Mouse (Mus musculus): ENCODE data around the gene Fam76a. TPM values are rescaled to one million over a fixed set of nuclear protein-coding genes. Genes with fewer than 3 reads are reported as not detected.
A peak's percentile ranks its signal among the peaks of the same experiment; 100 is the strongest.

Gene Fam76a
- polyA plus RNA-seq (2012; ENCODE audit: insufficient read depth, insufficient read length, low replicate concordance, missing spikeins) = not detected in 2 replicates

DNA sequence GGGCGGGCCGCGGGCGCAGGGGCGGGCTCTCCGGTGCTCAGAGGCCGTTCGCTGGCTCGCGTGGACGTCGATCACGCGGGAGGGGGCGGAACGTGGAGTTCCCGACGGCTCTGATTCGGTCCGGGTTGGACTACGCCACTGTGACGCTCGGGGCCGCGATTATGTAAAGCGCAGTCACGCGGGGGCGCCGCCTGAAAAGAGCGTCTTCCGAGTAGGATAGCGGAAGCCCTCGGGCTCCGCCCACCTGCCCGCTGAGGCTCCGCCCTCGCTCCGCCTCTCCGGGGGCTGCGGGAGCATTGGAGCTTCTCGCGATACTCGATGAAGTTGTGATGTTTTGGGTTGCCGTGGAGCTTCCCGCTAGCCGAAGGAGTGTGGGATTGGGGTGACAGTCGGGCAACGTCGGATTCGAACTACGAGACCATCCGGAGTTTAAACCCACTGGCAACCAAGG lies at the start of gene Fam76a:
Gene Fam76a, minus strand, starts transcription at position 1 of the 451 bp plus-strand sequence.
- Histone ChIP-seq H3K27ac (ENCODE audit: insufficient read depth, low read depth, low read length) (peak within 1 kb of the TSS; percentile 91), H3K4me3 (ENCODE audit: insufficient read depth, low read depth, low read length) (peak within 1 kb of the TSS; percentile 89), H3K4me1 (ENCODE audit: control insufficient read depth, insufficient read depth, low read length) (peaks cover 2% of the 10 kb centered on the region; the same call in 1 of the 2 replicates)
- TF ChIP-seq POLR2A (IDR thresholded peaks at IDR 0.05; ENCODE audit: insufficient read depth, low read depth, low read length) (peak; percentile 38; the same call in 1 of the 2 replicates), CTCF (IDR thresholded peaks at IDR 0.05; ENCODE audit: insufficient read depth, low read depth, low read length) (no peak)
- WGBS = under 1% methylated on average over 53 of the region's 53 CpGs

DNA sequence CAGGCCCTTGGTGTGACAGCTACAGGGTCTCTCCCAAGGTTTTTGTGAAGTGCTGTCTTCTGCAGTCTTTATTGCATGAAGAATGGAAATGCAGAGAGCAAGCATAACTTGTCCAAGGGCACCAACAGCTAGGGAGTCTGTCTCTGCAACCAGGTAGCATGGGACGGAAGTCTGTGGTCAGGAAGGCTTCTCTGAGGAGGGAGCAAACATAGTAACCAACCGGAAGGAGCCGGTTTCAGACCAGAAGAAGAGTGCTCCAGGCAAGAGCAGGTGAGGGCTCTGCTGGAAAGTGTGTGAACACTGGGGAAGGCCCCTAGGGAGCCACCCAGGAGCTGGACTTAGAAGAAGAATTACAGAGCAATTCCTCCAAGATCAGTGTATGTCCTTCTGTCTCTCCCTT lies 49.7 kb upstream of the Fam76a start:
- WGBS = 89% methylated on average over 3 of the region's 3 CpGs

DNA sequence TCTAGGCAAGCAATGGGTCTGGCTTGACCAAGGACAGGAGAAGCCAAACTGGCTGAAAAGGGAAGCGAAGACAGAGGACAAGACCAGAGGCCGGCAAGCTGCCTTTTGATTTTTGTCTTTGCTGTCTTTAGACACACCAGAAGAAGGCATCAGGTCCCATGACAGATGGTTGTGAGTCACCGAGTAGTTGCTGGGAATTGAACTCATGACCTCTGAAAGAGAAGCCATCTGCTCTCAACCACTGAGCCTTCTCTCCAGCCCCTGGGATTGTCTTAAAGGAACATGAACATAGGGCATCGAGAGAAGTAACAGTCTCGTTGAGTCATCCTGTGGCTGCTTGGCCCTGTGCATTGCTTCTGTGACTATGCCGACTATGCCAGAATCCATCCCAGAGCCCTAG lies 49.2 kb upstream of the Fam76a start:
- no peak overlapping the region for H3K4me3 ChIP-seq (ENCODE audit: insufficient read depth, low read depth, low read length)
- peaks cover 18% of the 10 kb centered on the region for H3K4me1 ChIP-seq (ENCODE audit: control insufficient read depth, insufficient read depth, low read length)
- 90% methylated on average over 6 of the region's 6 CpGs for WGBS
- no peak overlapping the region for H3K27ac ChIP-seq (ENCODE audit: insufficient read depth, low read depth, low read length)
- no peak for TF ChIP-seq POLR2A (IDR thresholded peaks at IDR 0.05; ENCODE audit: insufficient read depth, low read depth, low read length)
- no peak for TF ChIP-seq CTCF (IDR thresholded peaks at IDR 0.05; ENCODE audit: insufficient read depth, low read depth, low read length)

More for the DNA sequence above, 49.7 kb upstream of the Fam76a start:
- no peak for TF ChIP-seq CTCF (IDR thresholded peaks at IDR 0.05; ENCODE audit: insufficient read depth, low read depth, low read length)
- no peak for TF ChIP-seq POLR2A (IDR thresholded peaks at IDR 0.05; ENCODE audit: insufficient read depth, low read depth, low read length)
- Histone ChIP-seq H3K4me3 (ENCODE audit: insufficient read depth, low read depth, low read length) (no peak overlapping the region), H3K4me1 (ENCODE audit: control insufficient read depth, insufficient read depth, low read length) (peaks cover 18% of the 10 kb centered on the region), H3K27ac (ENCODE audit: insufficient read depth, low read depth, low read length) (no peak overlapping the region)

DNA sequence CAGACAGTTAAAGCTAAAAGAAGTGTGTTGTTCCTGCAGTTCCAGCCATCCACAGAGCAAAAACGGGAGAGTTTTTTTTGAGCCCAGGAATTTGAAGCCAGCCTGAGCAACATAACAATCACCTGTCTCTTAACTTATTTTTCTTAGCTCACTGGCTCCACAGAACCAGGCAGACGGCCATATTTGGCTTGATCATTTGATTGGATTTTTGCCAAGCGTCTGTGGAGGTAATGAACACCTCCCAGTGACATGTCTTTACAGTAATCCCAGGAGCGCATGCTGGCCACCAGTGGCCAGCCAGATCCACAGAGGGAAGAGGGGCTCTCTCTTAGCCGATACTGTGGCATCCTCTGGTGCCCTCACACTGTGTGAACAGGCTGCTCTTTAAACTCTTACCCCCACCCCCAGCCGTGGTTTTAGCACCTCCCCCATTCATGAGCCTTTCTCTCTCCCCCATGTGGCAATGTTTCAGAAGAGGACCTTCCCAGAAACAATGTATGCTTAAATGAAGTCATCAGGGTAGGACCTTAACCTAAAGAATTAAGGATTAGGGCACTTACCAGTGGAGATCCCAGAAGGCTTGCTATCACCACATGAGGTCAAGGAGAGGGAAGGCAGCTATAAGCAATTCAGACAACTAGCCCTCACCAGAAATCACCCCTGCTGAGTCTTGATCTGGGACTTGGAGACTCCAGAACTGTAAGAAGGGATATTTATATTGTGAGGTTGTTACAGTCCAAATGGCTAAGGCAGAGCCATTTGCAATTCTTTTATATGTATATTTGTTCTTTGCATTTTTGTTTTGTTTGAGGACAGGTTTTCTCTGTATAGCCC lies 46.0 kb upstream of the Fam76a start:
- Histone ChIP-seq H3K4me1 (ENCODE audit: control insufficient read depth, insufficient read depth, low read length) (peaks cover 11% of the 10 kb centered on the region; the same call in 1 of the 2 replicates), H3K4me3 (ENCODE audit: insufficient read depth, low read depth, low read length) (no peak overlapping the region), H3K27ac (ENCODE audit: insufficient read depth, low read depth, low read length) (no peak overlapping the region)
- TF ChIP-seq CTCF (IDR thresholded peaks at IDR 0.05; ENCODE audit: insufficient read depth, low read depth, low read length) (no peak), POLR2A (IDR thresholded peaks at IDR 0.05; ENCODE audit: insufficient read depth, low read depth, low read length) (no peak)
- WGBS = 48% methylated on average over 6 of the region's 6 CpGs

DNA sequence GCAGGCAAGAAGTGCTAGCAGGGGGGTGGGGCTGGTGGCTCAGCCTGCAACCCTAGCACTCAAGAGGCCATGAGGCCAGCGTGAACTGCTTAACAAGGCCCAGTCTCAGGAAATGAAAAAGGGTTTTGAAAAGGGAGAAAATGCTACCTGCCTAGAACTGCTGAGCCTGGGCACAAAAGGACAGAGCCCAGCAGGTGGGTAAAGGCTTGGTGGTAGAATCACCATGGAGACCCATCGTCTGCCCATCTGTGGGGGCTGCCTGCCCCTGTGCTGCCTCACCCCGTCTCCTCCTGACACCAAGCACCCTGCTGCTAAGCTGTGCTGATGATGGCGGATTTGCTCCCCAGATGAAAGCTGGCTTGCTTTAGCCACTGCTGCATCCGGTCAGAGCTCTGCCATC lies 42.1 kb upstream of the Fam76a start:
- peaks cover 19% of the 10 kb centered on the region for H3K4me1 ChIP-seq (ENCODE audit: control insufficient read depth, insufficient read depth, low read length)
- H3K4me3 ChIP-seq (ENCODE audit: insufficient read depth, low read depth, low read length) = no peak overlapping the region
- 59% methylated on average over 5 of the region's 5 CpGs for WGBS
- TF ChIP-seq CTCF (IDR thresholded peaks at IDR 0.05; ENCODE audit: insufficient read depth, low read depth, low read length) (no peak), POLR2A (IDR thresholded peaks at IDR 0.05; ENCODE audit: insufficient read depth, low read depth, low read length) (no peak)
- H3K27ac ChIP-seq (ENCODE audit: insufficient read depth, low read depth, low read length) = no peak overlapping the region

DNA sequence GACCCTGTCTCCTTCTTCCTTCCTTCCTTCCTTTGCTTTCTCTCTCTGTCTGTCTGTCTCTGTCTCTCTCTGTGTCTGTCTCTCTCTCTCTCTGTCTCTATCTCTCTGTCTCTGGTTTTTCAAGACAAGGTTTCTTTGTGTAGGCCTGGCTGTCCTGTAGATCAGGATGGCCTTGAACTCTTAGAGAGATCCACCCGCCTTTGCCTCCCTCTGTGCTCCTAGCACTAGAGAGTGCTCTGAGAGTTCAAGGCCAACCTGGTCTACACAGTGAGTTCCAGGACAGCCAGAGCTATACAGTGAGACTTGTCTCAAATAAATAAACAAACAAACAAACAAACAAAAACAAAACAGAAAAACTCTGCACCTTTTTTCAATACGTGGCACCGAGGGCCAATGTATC lies 41.7 kb upstream of the Fam76a start:
- 64% methylated on average over 3 of the region's 3 CpGs for WGBS
- H3K4me1 ChIP-seq (ENCODE audit: control insufficient read depth, insufficient read depth, low read length) = peaks cover 23% of the 10 kb centered on the region
- H3K27ac ChIP-seq (ENCODE audit: insufficient read depth, low read depth, low read length) = no peak overlapping the region
- TF ChIP-seq CTCF (IDR thresholded peaks at IDR 0.05; ENCODE audit: insufficient read depth, low read depth, low read length) (no peak), POLR2A (IDR thresholded peaks at IDR 0.05; ENCODE audit: insufficient read depth, low read depth, low read length) (no peak)
- no peak overlapping the region for H3K4me3 ChIP-seq (ENCODE audit: insufficient read depth, low read depth, low read length)

DNA sequence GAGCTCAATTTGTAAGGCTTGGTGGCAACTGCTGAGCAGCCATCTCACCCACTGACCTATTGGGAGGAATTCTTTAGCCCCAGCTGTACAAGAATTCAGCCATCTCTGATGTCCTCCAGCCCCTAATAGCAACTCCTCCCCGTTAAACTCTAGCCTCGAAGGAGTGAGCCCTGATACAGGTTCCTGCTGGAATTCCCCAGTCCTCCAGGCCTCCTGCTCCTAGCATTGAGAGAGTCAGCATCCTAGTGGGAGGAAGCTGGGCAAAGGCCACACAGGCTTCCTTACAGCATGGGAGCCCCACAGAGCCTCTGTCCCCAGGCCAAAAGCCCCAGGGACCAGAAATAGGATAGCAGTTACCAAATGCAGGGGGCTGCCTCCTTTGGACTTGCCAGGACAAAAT lies 41.1 kb upstream of the Fam76a start:
- Histone ChIP-seq H3K4me3 (ENCODE audit: insufficient read depth, low read depth, low read length) (no peak overlapping the region), H3K4me1 (ENCODE audit: control insufficient read depth, insufficient read depth, low read length) (peaks cover 26% of the 10 kb centered on the region), H3K27ac (ENCODE audit: insufficient read depth, low read depth, low read length) (no peak overlapping the region)
- WGBS = 60% methylated on average over 2 of the region's 2 CpGs
- TF ChIP-seq CTCF (IDR thresholded peaks at IDR 0.05; ENCODE audit: insufficient read depth, low read depth, low read length) (no peak), POLR2A (IDR thresholded peaks at IDR 0.05; ENCODE audit: insufficient read depth, low read depth, low read length) (no peak)

DNA sequence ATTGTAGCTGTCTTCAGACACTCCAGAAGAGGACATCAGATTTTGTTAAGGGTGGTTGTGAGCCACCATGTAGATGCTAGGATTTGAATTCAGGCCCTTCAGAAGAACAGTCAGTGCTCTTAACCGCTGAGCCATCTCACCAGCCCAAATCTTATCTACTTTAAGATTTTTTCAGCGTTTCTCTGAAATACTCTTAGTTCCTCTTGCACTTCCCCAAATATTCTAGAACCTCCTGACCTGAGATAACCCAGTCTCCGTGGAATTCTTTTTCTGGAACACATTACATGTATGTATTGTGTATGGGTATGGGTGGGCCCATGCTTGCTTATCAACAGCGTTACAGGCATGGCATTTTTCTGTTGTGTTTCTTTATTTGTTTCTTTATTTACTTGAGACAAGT lies 40.3 kb upstream of the Fam76a start:
- no peak overlapping the region for H3K4me3 ChIP-seq (ENCODE audit: insufficient read depth, low read depth, low read length)
- H3K4me1 ChIP-seq (ENCODE audit: control insufficient read depth, insufficient read depth, low read length) = peaks cover 23% of the 10 kb centered on the region
- WGBS = 94% methylated on average over 4 of the region's 4 CpGs
- TF ChIP-seq CTCF (IDR thresholded peaks at IDR 0.05; ENCODE audit: insufficient read depth, low read depth, low read length) (no peak), POLR2A (IDR thresholded peaks at IDR 0.05; ENCODE audit: insufficient read depth, low read depth, low read length) (no peak)
- no peak overlapping the region for H3K27ac ChIP-seq (ENCODE audit: insufficient read depth, low read depth, low read length)

DNA sequence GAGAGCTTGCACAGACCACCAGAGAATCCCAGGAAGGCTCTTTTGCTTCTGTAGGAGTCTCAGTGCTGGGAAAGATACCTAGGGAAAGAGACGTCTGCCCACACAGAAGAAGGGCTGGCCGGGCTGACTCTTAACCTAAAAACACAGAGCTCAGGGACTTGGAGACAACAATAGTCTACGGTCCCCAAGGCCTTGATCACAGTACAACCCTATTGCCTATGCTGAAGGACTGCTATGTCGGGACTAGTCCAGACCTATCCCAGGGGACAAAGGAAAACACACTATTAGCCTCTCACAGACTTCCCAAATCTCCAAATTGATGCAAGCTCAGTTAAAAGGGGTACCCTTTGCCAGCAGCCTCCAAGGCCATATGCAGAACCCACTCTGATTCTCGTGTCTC lies 39.5 kb upstream of the Fam76a start:
- H3K4me3 ChIP-seq (ENCODE audit: insufficient read depth, low read depth, low read length) = no peak overlapping the region
- no peak for TF ChIP-seq POLR2A (IDR thresholded peaks at IDR 0.05; ENCODE audit: insufficient read depth, low read depth, low read length)
- no peak for TF ChIP-seq CTCF (IDR thresholded peaks at IDR 0.05; ENCODE audit: insufficient read depth, low read depth, low read length)
- WGBS = 84% methylated on average over 5 of the region's 5 CpGs
- peaks cover 23% of the 10 kb centered on the region for H3K4me1 ChIP-seq (ENCODE audit: control insufficient read depth, insufficient read depth, low read length)
- no peak overlapping the region for H3K27ac ChIP-seq (ENCODE audit: insufficient read depth, low read depth, low read length)
